Mouse (Mus musculus): ENCODE results near the gene Ikzf2. TPM values are rescaled to one million over a fixed set of nuclear protein-coding genes. Genes with fewer than 3 reads are reported as not detected.

Ikzf2 gene
- polyA plus RNA-seq, 1 experiment = 1.5 TPM

- H3K4me3 ChIP-seq (replicated peaks; ENCODE audit: extremely low read depth, low read depth, low read length) = no peak overlapping the region
- 52% methylated on average over 6 of the region's 6 CpGs for WGBS
- no peak for DNase-seq
- TF ChIP-seq POLR2A (IDR thresholded peaks at IDR 0.05; ENCODE audit: borderline replicate concordance, extremely low read depth, low read depth, low read length) = no peak
- TF ChIP-seq CTCF (IDR thresholded peaks at IDR 0.05; ENCODE audit: insufficient read depth, low read length) = no peak
- H3K4me1 ChIP-seq (ENCODE audit: control insufficient read depth, insufficient read depth, low read length) = no peaks in the 10 kb centered on the region
Observed at GRCm38 (mm10) chr1:69488625-69489024, 198.4 kb downstream of the Ikzf2 start.

Other genes starting within 250 kb of the Ikzf2 start
- 2.9 and 4.5 TPM in 2 replicates for gene Spag16, start 139.7 kb upstream of the Ikzf2 start, polyA plus RNA-seq (2012; rRNA removed)

Data from lung, adult 2 months (tissue).